Mouse (Mus musculus) adrenal gland, postnatal 14 days (tissue): ENCODE measurements around the gene Slc51a. TPM values are rescaled to one million over a fixed set of nuclear protein-coding genes. Genes with fewer than 3 reads are reported as not detected.

Experiments
- DNase-seq: peaks from one replicate; pipeline ENCODE4 v3.0.0; 2021; ENCODE audit warnings: mixed read lengths
- total RNA-seq: library from RNA; stranded (reverse); gene quantifications from 2 replicates; pipeline ENCODE4 v1.2.3, GENCODE M21; 2021

Gene Slc51a
- total RNA-seq, 1 experiment from 2014 or later, result not detected

DNA sequence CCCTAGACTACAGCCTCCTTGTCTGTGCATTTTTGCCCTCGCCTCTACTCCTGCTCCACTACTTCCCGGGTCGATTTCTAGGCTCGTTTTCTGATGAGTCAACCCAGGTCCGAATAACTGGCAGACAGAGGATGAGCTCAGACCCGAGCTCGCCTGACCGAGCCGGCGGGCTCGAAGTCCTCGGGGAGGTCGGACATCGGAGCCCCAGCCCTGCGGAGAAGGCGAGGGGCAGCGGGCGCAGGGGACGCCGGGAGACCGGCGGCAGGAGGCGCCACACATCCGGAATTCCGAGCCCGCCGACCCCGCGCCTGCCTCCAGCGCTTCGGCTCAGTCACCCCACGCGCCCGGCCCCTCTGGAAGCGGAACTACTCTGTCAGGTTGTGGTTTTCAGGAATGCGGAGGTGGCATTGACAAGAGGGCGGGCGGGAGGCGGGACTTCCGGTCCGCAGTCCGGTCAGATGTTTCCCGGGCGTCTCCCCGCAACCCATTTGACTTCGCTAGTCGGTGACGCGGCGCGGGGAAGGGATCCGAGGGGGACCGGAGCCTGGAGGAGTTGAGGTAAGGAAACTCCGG is 57.1 kb downstream of the Slc51a start, which contains the start of gene Pcyt1a:
TSS of gene Pcyt1a (plus strand) at position 448 of the 573 bp plus-strand sequence.
- peak; percentile 94 for DNase-seq

GRCm38 (mm10) chr16:32427506-32427905 is 60.2 kb downstream of the Slc51a start:
- no peak for DNase-seq

Other genes starting within 250 kb of the Slc51a start
- 17.6 and 18.4 TPM in 2 replicates for gene Fbxo45, start 240.7 kb downstream of the Slc51a start, total RNA-seq
- gene Wdr53, start 240.7 kb downstream of the Slc51a start, total RNA-seq, result 13.9 and 16.7 TPM in 2 replicates
- gene Smco1, start 216.4 kb downstream of the Slc51a start, total RNA-seq, result not detected in 2 replicates
- 22.2 and 22.8 TPM in 2 replicates for gene Rnf168, start 210.4 kb downstream of the Slc51a start, total RNA-seq
- gene Ubxn7, start 155.6 kb downstream of the Slc51a start, total RNA-seq, result 50.3 and 55.2 TPM in 2 replicates
- not detected in 2 replicates for gene Tm4sf19, start 87.4 kb downstream of the Slc51a start, total RNA-seq
- 6.2 and 6.8 TPM in 2 replicates for gene Tctex1d2, start 68.2 kb downstream of the Slc51a start, total RNA-seq
- gene Pcyt1a, start 57.0 kb downstream of the Slc51a start, total RNA-seq, result 75.6 and 77.2 TPM in 2 replicates
- not detected in 2 replicates for gene Zdhhc19, start 8.4 kb upstream of the Slc51a start, total RNA-seq
- gene Tfrc, start 121.0 kb upstream of the Slc51a start, total RNA-seq, result 181 and 285 TPM in 2 replicates
- gene Tnk2, start 156.0 kb upstream of the Slc51a start, total RNA-seq, result 48.5 and 55.4 TPM in 2 replicates
- not detected in 2 replicates for gene Muc4, start 248.0 kb upstream of the Slc51a start, total RNA-seq